Mouse (Mus musculus) common myeloid progenitor, adult 5-6 weeks (primary cell): ENCODE measurements at regions not wholly inside any gene's neighbourhood (a gene's known extent, or its start where the extent isn't known, plus 50 kb on each side); places are given as distances from the start of the nearest gene placed in this dataset.

Experiments
- ATAC-seq: replicated peaks from 2 replicates; pipeline ENCODE4 v1.8.0; 2016; ENCODE audit warnings: low read depth, mild to moderate bottlenecking, moderate TSS enrichment, inconsistent platforms; ENCODE audit not compliant: poor library complexity, severe bottlenecking

GRCm38 (mm10) chr14:86230609-86231008, 910.4 kb downstream of the Diaph3 start:
- ATAC-seq = no peak

GRCm38 (mm10) chr14:86229755-86230154, 911.3 kb downstream of the Diaph3 start:
- ATAC-seq = no peak

GRCm38 (mm10) chr14:86215711-86216110, 925.3 kb downstream of the Diaph3 start:
- ATAC-seq = peak; percentile 99

- no peak for ATAC-seq
Observed at GRCm38 (mm10) chr14:86211654-86212053, 929.4 kb downstream of the Diaph3 start.

- ATAC-seq = no peak
Observed at GRCm38 (mm10) chr14:86204582-86204981, 936.5 kb downstream of the Diaph3 start.

- no peak for ATAC-seq
Observed at GRCm38 (mm10) chr14:86197864-86198263, 943.2 kb downstream of the Diaph3 start.

GRCm38 (mm10) chr14:86184663-86185381, 956.2 kb downstream of the Diaph3 start:
- ATAC-seq = no peak

- no peak for ATAC-seq
Observed at GRCm38 (mm10) chr14:86178517-86178916, 962.5 kb downstream of the Diaph3 start.

GRCm38 (mm10) chr14:86171118-86171517, 969.9 kb downstream of the Diaph3 start:
- ATAC-seq = no peak

GRCm38 (mm10) chr14:86159151-86159550, 981.9 kb downstream of the Diaph3 start:
- no peak for ATAC-seq

GRCm38 (mm10) chr14:86154688-86155087, 986.3 kb downstream of the Diaph3 start:
- ATAC-seq = no peak

GRCm38 (mm10) chr14:86151276-86151675, 989.8 kb downstream of the Diaph3 start:
- ATAC-seq = no peak

- peak; percentile 74 for ATAC-seq
Observed at GRCm38 (mm10) chr14:86150329-86150866, 990.6 kb downstream of the Diaph3 start.

GRCm38 (mm10) chr14:86115254-86116057, 1025.6 kb downstream of the Diaph3 start:
- ATAC-seq = no peak

GRCm38 (mm10) chr14:86101497-86101896, 1039.5 kb downstream of the Diaph3 start:
- ATAC-seq = no peak

- no peak for ATAC-seq
Observed at GRCm38 (mm10) chr14:86070313-86071100, 1070.5 kb downstream of the Diaph3 start.

- ATAC-seq = no peak
Observed at GRCm38 (mm10) chr14:86069329-86069728, 1071.7 kb downstream of the Diaph3 start.

- no peak for ATAC-seq
Observed at GRCm38 (mm10) chr14:86067743-86068142, 1073.3 kb downstream of the Diaph3 start.

GRCm38 (mm10) chr14:86063620-86063943, 1077.5 kb downstream of the Diaph3 start:
- no peak for ATAC-seq

- no peak for ATAC-seq
Observed at GRCm38 (mm10) chr14:86062885-86063619, 1078.0 kb downstream of the Diaph3 start.
